Mouse (Mus musculus) forebrain, embryonic 11.5 days (tissue): Measurements from ENCODE around the gene Parva. TPM values are rescaled to one million over a fixed set of nuclear protein-coding genes. Genes with fewer than 3 reads are reported as not detected.

ENCODE experiments used
- ATAC-seq: fragments of 200-750 bp; cut with Nextera tagmentation; replicated peaks from 2 replicates; pipeline ENCODE4 v1.8.0; 2017; ENCODE audit warnings: moderate TSS enrichment; ENCODE audit not compliant: low FRiP score
- DNase-seq: peaks from one replicate; pipeline ENCODE4 v3.0.0-alpha.2; 2017; ENCODE audit warnings: low spot score
- H3K27ac ChIP-seq: fragments of 300-500 bp; sonication (generic); 2 replicates; pipeline ENCODE4 v1.5.1; 2014; ENCODE audit warnings: low read depth, low read length
- H3K27me3 ChIP-seq: fragments of 300-500 bp; sonication (generic); 2 replicates; pipeline ENCODE4 v1.6.1; 2014; ENCODE audit warnings: mild to moderate bottlenecking, low read length, mixed read lengths; ENCODE audit not compliant: control insufficient read depth, insufficient read depth
- H3K36me3 ChIP-seq: fragments of 300-500 bp; sonication (generic); 2 replicates; pipeline ENCODE4 v1.6.1; 2014; ENCODE audit warnings: mild to moderate bottlenecking, low read length, moderate library complexity, mixed read lengths; ENCODE audit not compliant: control insufficient read depth, insufficient read depth
- H3K4me1 ChIP-seq: fragments of 300-500 bp; sonication (generic); replicated peaks from 2 replicates; pipeline ENCODE4 v1.6.1; 2014; ENCODE audit warnings: low read length, mixed read lengths; ENCODE audit not compliant: control insufficient read depth, insufficient read depth
- H3K4me2 ChIP-seq: fragments of 300-500 bp; sonication (generic); 2 replicates; pipeline ENCODE4 v1.6.1; 2014; ENCODE audit warnings: low read depth, mild to moderate bottlenecking, low read length, moderate library complexity, mixed read lengths; ENCODE audit not compliant: severe bottlenecking
- H3K4me3 ChIP-seq: fragments of 300-500 bp; sonication (generic); 2 replicates; pipeline ENCODE4 v1.5.1; 2014; ENCODE audit warnings: low read depth, low read length
- H3K9ac ChIP-seq: fragments of 300-500 bp; sonication (generic); 2 replicates; pipeline ENCODE4 v1.6.1; 2014; ENCODE audit warnings: low read length
- H3K9me3 ChIP-seq: fragments of 300-500 bp; sonication (generic); 2 replicates; pipeline ENCODE4 v1.6.1; 2016; ENCODE audit warnings: low read length, mixed read lengths; ENCODE audit not compliant: control insufficient read depth
- WGBS: fragments of 180-500 bp; shearing (Covaris S2); extraction: QIAGEN DNeasy Blood & Tissue Kit; methylation state at CpG from one replicate; pipeline ENCODE4 v1.1.7; 2014; 5-methylcytosine and 5-hydroxymethylcytosine counted together
- polyA plus RNA-seq: library from polyadenylated mRNA; unstranded; fragments of >200 nt; fragmentation: Nextera tagmentation; extraction: Ambion mirVana; gene quantifications from 2 replicates; pipeline ENCODE4 v1.2.1, GENCODE M21; 2014

Parva gene
- polyA plus RNA-seq, 1 experiment from 2014 or later = 64.5 TPM

DNA sequence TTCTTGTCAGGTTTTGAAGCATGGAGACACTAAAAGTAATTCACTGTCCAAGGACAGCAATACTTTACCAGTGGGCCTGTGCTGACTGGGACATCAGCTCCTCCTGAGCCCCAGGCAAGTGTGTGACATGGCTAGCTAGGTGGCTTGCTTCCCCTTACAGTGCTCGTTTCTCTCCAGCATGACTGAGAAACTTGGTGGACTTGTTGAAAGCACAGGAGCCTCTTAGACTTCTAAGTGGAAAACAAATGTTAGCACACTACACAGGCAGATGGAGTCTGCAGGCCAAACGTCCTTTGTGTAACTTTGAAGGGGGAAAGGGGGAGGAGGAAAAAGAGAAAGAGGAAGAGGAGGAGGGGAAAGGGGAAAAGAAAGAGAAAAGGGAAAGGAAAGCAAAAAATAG is 172.3 kb downstream of the Parva start:
- no peak overlapping the region for H3K4me3 ChIP-seq
- H3K4me2 ChIP-seq = no peak overlapping the region
- no peak overlapping the region for H3K27ac ChIP-seq
- H3K9ac ChIP-seq = no peak overlapping the region
- no peaks in the 10 kb centered on the region for H3K27me3 ChIP-seq
- DNase-seq (no peak), ATAC-seq (no peak)
- 57% methylated on average over 2 of the region's 2 CpGs for WGBS
- H3K9me3 ChIP-seq = no peaks in the 10 kb centered on the region
- no peaks in the 10 kb centered on the region for H3K36me3 ChIP-seq
- no peaks in the 10 kb centered on the region for H3K4me1 ChIP-seq

DNA sequence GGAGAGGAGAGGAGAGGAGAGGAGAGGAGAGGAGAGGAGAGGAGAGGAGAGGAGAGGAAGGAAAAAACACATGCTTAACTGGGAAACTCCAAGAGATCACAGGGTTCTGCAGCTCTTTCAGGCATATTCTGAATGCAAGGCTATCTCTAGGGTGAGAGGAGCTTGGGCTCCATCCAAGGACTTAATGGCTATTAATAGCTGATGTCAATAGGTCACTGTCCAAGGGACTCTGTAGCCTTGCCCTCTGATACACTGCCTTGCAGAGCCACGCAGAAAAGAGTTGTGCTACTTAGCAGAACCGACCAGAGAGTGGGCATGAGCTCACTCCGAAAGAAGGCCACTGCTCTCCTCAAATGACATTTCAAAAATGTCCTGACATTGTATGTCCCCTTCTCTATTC is 172.9 kb downstream of the Parva start:
- ATAC-seq = no peak
- DNase-seq = no peak
- H3K27me3 ChIP-seq = no peaks in the 10 kb centered on the region
- H3K9ac ChIP-seq = no peak overlapping the region
- WGBS = 60% methylated on average over 3 of the region's 3 CpGs
- no peak overlapping the region for H3K4me2 ChIP-seq
- no peaks in the 10 kb centered on the region for H3K36me3 ChIP-seq
- H3K4me3 ChIP-seq = no peak overlapping the region
- no peak overlapping the region for H3K27ac ChIP-seq
- no peaks in the 10 kb centered on the region for H3K4me1 ChIP-seq
- H3K9me3 ChIP-seq = no peaks in the 10 kb centered on the region

DNA sequence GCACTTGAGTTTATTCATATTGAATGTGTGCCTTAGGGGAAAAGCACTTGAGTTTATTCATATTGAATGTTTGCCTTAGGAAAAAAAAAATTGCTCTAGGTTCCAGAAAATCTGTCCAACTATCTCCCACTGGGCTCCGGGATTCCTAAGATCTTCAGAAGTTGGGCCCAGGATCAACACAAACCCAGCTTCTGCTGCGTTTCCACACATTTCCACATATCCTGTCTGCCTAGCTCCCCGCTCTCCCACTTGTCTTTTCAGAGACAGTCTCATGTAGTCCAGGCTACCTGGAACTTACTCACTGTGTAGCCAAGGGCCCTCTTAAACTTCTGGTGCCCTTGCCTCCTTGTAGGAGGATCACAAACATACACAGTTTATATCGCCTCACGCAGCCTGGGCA is 175.7 kb downstream of the Parva start:
- no peaks in the 10 kb centered on the region for H3K36me3 ChIP-seq
- no peaks in the 10 kb centered on the region for H3K27me3 ChIP-seq
- ATAC-seq (no peak), DNase-seq (no peak)
- H3K9ac ChIP-seq = no peak overlapping the region
- no peaks in the 10 kb centered on the region for H3K9me3 ChIP-seq
- H3K27ac ChIP-seq = no peak overlapping the region
- H3K4me2 ChIP-seq = no peak overlapping the region
- H3K4me1 ChIP-seq = no peaks in the 10 kb centered on the region
- H3K4me3 ChIP-seq = no peak overlapping the region
- 87% methylated on average over 5 of the region's 5 CpGs for WGBS

DNA sequence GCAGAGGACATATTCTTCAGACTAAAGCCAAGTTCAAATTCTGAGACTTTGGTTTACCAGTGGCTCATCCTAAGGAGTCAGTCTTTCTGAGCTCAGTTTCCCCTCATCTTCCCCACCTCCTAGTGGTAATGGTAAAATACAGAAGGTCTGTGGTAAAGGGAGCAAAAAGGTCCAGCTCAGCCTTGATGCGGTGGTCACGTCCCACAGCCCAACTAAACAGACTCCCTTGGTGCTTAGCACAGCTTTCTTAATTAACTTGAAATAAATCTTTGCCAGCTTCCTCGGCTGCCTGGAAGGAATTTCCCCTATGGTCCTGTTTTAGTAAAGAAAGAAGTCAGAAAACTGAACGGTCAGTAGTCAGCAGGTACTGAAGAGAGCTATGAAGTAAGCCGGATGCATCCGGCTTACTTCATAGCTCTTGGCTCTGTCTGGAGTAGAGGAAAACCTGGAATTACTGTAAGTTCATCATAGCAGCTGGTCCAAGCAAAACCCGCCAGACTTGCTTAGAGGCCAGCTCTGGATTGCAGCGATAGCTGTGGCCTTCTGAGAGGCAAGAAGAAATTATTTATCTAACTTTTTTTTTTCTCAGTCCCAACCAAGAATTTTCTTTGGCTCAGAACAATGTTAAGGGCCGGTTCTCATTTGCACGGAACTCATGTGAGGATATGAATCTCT is 176.3 kb downstream of the Parva start:
- Histone ChIP-seq H3K27ac (no peak overlapping the region), H3K27me3 (no peaks in the 10 kb centered on the region), H3K4me1 (no peaks in the 10 kb centered on the region), H3K36me3 (no peaks in the 10 kb centered on the region), H3K4me2 (no peak overlapping the region), H3K9me3 (no peaks in the 10 kb centered on the region), H3K4me3 (no peak overlapping the region), H3K9ac (no peak overlapping the region)
- 87% methylated on average over 10 of the region's 10 CpGs for WGBS
- ATAC-seq = no peak
- DNase-seq = no peak

DNA sequence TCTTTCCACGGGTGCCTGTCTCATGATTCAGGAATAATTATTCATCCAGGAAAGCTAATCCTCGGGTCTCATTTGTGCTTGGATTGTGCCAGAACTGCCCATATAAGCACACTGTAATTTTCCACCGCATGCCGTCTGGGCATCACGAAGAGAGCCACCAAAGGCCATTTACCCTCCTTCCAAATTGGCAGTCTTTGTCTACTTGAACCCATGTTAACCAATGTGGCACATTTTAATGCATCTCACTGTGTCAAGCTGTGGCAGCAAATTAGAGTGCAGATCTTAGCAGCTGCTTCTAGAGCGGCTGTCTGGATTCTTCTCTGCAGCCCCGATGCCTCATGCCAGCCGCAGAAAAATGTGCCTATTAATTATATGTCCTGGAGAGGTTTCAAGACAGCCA is 176.9 kb downstream of the Parva start:
- Histone ChIP-seq H3K9ac (no peak overlapping the region), H3K4me1 (no peaks in the 10 kb centered on the region), H3K4me3 (no peak overlapping the region), H3K36me3 (no peaks in the 10 kb centered on the region), H3K27ac (no peak overlapping the region), H3K9me3 (no peaks in the 10 kb centered on the region), H3K27me3 (no peaks in the 10 kb centered on the region), H3K4me2 (no peak overlapping the region)
- no peak for ATAC-seq
- no peak for DNase-seq
- 85% methylated on average over 8 of the region's 8 CpGs for WGBS

DNA sequence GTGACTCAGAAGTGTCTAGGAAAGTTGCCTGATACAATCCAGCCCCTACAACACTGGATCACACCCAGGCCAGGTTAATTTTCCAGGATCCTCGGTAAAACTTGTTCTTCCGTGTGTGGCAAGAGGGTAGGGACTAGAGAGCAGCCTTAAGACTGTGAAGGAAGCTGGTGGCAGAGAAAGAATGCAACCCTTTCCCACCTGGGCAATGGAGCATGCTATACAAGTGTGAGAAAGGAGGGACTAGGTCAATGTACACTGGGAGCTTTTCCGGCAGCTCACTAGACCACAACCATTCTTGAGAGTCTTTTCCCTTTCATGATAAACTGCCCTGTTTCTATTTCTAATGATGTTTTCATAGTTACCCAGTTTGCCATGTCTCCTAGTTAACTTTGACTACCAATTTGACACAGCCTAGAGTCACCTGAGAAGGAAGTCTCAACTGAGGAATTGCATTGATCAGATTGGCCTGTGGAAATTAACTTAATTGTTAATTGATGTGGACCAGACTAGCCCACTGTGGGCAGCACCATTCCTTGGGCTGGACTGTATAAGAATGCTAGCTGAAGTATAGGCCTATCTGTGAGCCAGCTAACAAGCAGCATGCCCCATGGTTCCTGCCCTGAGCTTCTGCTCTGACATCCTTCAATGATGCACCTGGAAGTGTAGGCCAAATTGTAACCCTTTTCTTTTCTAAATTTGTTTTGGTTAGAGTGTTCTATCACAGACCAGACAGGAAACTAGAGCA is 186.9 kb downstream of the Parva start:
- H3K9me3 ChIP-seq = no peaks in the 10 kb centered on the region
- H3K4me1 ChIP-seq = no peaks in the 10 kb centered on the region
- no peaks in the 10 kb centered on the region for H3K36me3 ChIP-seq
- H3K9ac ChIP-seq = no peak overlapping the region
- no peak overlapping the region for H3K27ac ChIP-seq
- 90% methylated on average over 3 of the region's 3 CpGs for WGBS
- DNase-seq = no peak
- no peak overlapping the region for H3K4me2 ChIP-seq
- no peaks in the 10 kb centered on the region for H3K27me3 ChIP-seq
- no peak overlapping the region for H3K4me3 ChIP-seq
- no peak for ATAC-seq

DNA sequence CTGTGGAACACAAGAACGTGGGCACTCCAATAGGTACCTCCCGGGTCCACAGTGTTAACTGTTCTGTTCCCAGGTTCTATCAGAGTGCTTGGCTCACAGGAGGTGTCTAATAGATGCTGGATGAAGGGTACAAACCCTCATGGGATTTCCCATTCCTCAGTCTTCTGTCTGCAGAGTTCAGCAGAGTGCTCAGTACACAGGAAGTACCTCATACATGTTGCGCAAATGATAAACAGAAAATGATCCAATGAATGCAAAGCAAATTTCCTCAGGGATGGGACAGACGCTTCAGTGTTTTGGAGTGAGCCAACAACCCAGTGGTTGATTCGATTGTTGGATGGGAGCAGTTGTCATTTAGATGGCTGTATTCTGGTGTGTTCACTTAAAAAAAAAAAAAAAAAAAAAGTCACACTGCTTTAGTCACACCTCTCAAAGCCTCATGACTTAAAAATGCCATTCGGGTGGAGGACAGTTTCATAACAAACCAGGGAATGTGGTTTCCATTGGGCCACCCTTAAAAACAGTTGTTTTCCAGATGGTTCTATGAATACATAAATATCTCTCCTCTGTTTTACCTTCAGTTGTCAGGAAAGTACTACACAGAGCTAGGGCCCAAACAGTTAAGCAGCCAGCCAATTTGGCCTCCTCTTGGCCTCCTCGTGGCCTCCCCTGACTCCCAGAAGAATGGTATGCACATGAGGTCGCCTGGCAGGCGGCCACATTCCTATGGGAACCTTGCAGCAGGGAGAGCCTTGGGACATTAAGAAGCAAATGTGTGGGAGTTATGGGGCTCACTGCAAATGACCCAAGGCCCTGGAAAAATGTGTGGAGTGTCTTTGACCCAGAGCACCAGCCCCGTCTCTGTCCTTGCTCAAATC is 187.7 kb downstream of the Parva start:
- Histone ChIP-seq H3K4me3 (no peak overlapping the region), H3K36me3 (no peaks in the 10 kb centered on the region), H3K9me3 (no peaks in the 10 kb centered on the region), H3K4me2 (no peak overlapping the region), H3K4me1 (no peaks in the 10 kb centered on the region), H3K27ac (no peak overlapping the region), H3K9ac (no peak overlapping the region), H3K27me3 (no peaks in the 10 kb centered on the region)
- WGBS = 75% methylated on average over 10 of the region's 10 CpGs
- DNase-seq = no peak
- no peak for ATAC-seq

DNA sequence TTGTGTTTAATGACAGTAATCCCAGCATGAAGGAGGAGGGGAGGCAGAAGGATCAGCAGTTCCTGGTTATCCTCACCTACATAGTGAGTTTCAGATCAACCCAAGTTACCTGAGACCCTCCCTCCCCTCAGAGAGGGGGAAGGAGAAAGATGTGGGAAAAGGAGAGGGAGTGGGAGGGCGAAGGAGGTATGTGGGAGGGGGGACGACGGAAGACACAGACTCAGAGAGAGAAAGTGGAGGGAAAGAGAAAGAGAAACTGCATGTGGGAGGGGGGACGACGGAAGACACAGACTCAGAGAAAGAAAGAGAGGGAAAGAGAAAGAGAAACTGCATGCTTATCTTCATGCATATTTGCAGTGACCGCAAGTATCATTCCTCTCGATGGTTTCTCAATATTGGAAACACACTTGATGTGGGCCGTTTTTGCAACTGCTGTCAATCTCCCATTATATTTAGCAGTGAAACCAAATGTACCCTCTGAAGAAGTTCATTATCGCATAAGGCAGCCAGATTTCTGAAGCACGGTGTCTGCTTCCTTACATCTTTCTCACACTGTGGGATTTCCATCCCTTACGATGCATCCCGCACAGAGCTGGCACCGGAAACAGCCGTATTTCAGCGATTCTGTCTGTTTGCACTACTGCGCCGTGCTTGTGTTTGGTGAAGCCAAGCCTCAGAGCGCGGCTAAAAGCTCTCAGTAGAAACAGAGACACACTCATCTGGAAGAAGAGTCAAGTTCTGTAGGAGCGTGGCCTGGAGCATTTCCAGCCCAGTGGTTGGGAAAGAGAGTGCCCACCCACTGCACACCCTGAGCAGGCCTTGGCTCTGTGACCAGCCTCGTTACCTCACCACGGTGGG is 193.2 kb downstream of the Parva start:
- no peak for ATAC-seq
- H3K27ac ChIP-seq = no peak overlapping the region
- 84% methylated on average over 22 of the region's 22 CpGs for WGBS
- H3K9me3 ChIP-seq = no peaks in the 10 kb centered on the region
- H3K4me3 ChIP-seq = no peak overlapping the region
- H3K27me3 ChIP-seq = no peaks in the 10 kb centered on the region
- no peak for DNase-seq
- H3K4me2 ChIP-seq = no peak overlapping the region
- H3K4me1 ChIP-seq = no peaks in the 10 kb centered on the region
- H3K36me3 ChIP-seq = no peaks in the 10 kb centered on the region
- H3K9ac ChIP-seq = no peak overlapping the region
